Mouse (Mus musculus) frontal cortex, postnatal 36 days (tissue): ENCODE measurements around the gene Rcan2.
A peak's percentile ranks its signal among the peaks of the same experiment; 100 is the strongest.

ENCODE experiments used
- DNase-seq, 2 experiments: peaks; one replicate each; pipeline ENCODE4 v3.0.0; 2022; ENCODE audit warnings: low spot score in 2 of 2

The Rcan2 gene

GRCm38 (mm10) chr17:43801077-43801476, at the start of gene Rcan2:
Gene Rcan2, plus strand, starts transcription at chr17:43801351.
- DNase-seq, result peak; percentile 53 to 71

- DNase-seq, result no peak
These were observed 48.3 kb upstream of the Rcan2 start for GRCm38 (mm10) chr17:43752811-43753210.

- no peak for DNase-seq
These were observed 46.5 kb upstream of the Rcan2 start for GRCm38 (mm10) chr17:43754687-43755086.

GRCm38 (mm10) chr17:43758607-43759259, 42.4 kb upstream of the Rcan2 start:
- DNase-seq, result no peak

GRCm38 (mm10) chr17:43784531-43784930, 16.6 kb upstream of the Rcan2 start:
- no peak for DNase-seq

GRCm38 (mm10) chr17:43788222-43788621, 12.9 kb upstream of the Rcan2 start:
- DNase-seq, result no peak

- DNase-seq, result no peak
These were observed 11.8 kb upstream of the Rcan2 start for GRCm38 (mm10) chr17:43789376-43789775.

GRCm38 (mm10) chr17:43791751-43792150, 9.4 kb upstream of the Rcan2 start:
- DNase-seq, result no peak

- DNase-seq, result no peak
These were observed 6.3 kb upstream of the Rcan2 start for GRCm38 (mm10) chr17:43794731-43795280.

GRCm38 (mm10) chr17:43801595-43802373, 633 bp downstream of the Rcan2 start:
- DNase-seq, result peak; percentile 43 to 55

GRCm38 (mm10) chr17:43802414-43802813, 1.3 kb downstream of the Rcan2 start:
- no peak for DNase-seq

GRCm38 (mm10) chr17:43803111-43803510, 2.0 kb downstream of the Rcan2 start:
- DNase-seq, result no peak

- no peak for DNase-seq
These were observed 2.6 kb downstream of the Rcan2 start for GRCm38 (mm10) chr17:43803764-43804163.

GRCm38 (mm10) chr17:43806841-43807240, 5.7 kb downstream of the Rcan2 start:
- DNase-seq, result no peak

- DNase-seq, result no peak
These were observed 10.3 kb downstream of the Rcan2 start for GRCm38 (mm10) chr17:43811453-43811852.

GRCm38 (mm10) chr17:43815376-43815775, 14.2 kb downstream of the Rcan2 start:
- DNase-seq, result no peak

- DNase-seq, result no peak
These were observed 15.3 kb downstream of the Rcan2 start for GRCm38 (mm10) chr17:43816480-43816879.

GRCm38 (mm10) chr17:43817171-43817570, 16.0 kb downstream of the Rcan2 start:
- no peak for DNase-seq

GRCm38 (mm10) chr17:43818390-43818789, 17.2 kb downstream of the Rcan2 start:
- no peak for DNase-seq

GRCm38 (mm10) chr17:43820904-43821303, 19.8 kb downstream of the Rcan2 start:
- DNase-seq, result no peak

GRCm38 (mm10) chr17:43822207-43822606, 21.1 kb downstream of the Rcan2 start:
- no peak for DNase-seq

- DNase-seq, result no peak
These were observed 21.5 kb downstream of the Rcan2 start for GRCm38 (mm10) chr17:43822630-43823029.
